Mouse (Mus musculus) retina, embryonic 14.5 days (tissue): ENCODE results near the gene Ank2.

Experiments used
- DNase-seq: peaks from one replicate; pipeline ENCODE4 v3.0.0-alpha.2; 2015; ENCODE audit warnings: low spot score

The Ank2 gene

GRCm38 (mm10) chr3:127292864-127293478 is 206.2 kb downstream of the Ank2 start:
- DNase-seq = peak; percentile 51

DNA sequence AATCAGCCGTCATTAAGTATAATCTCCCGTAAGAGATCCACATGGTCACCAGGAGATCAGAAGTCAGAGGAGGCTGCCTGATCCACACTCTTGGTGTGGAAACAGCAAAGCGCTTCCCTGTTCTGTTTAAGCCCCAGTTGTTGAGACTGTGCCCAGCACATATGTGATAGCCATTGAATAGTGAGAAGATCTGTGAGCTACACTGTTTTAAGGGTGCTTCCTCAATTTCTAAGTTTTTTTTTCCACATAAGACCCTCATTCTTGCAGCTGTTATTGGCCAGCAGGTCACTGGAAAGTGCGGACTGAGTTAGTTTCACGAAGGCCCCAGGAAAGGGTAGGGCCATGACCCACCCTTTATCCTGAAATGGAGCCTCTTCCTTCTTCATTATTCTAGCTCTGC is 216.9 kb downstream of the Ank2 start:
- no peak for DNase-seq

GRCm38 (mm10) chr3:127281390-127281789 is 217.8 kb downstream of the Ank2 start:
- no peak for DNase-seq

GRCm38 (mm10) chr3:127280376-127280775 is 218.8 kb downstream of the Ank2 start:
- DNase-seq = no peak

- no peak for DNase-seq
These were observed 223.2 kb downstream of the Ank2 start for GRCm38 (mm10) chr3:127275953-127276352.

GRCm38 (mm10) chr3:127272801-127273200 is 226.3 kb downstream of the Ank2 start:
- no peak for DNase-seq

GRCm38 (mm10) chr3:127269616-127270015 is 229.5 kb downstream of the Ank2 start:
- no peak for DNase-seq

DNA sequence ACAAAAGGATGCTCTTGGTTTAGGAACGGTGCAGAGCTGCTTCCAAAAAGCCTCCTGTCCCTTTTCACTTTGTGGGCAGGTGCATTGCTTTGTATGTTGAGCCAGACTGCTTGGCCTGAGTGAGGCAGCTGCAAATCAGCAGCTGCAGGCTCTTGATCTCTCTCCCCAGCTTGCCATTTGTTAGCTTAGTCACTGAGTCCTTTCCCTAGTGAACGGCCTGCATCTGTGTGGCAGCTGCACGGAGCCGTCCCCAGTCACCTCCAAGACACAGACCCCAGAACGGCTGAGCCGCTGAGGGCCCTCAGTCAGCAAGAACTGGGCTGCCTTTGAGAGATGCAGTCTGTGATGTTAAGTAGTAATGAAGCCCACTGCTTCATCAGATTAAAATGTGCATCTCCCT is 231.3 kb downstream of the Ank2 start:
- peak; percentile 54 for DNase-seq

- no peak for DNase-seq
These were observed 233.4 kb downstream of the Ank2 start for GRCm38 (mm10) chr3:127265732-127266131.

DNA sequence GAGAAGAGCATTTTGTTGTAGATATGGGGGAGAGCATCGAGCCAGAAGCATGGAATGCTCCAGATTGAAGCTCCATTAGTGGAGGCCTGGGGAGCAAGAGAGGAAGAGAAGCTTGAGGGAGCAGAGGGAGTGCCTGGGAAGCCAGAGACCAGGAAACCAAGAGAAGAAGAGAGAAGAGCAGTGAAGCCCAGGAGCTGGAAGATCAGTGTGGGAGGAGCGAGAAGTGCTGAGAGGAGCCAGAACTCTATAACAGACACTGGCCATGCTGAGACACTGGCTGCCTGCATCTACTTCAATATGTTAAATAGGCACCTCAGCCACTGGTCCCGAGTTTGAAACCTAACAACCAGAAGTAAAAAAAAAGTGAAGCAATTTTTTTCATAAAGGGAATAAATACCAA is 234.0 kb downstream of the Ank2 start:
- no peak for DNase-seq

GRCm38 (mm10) chr3:127260786-127261166 is 238.4 kb downstream of the Ank2 start:
- DNase-seq = peak; percentile 70

DNA sequence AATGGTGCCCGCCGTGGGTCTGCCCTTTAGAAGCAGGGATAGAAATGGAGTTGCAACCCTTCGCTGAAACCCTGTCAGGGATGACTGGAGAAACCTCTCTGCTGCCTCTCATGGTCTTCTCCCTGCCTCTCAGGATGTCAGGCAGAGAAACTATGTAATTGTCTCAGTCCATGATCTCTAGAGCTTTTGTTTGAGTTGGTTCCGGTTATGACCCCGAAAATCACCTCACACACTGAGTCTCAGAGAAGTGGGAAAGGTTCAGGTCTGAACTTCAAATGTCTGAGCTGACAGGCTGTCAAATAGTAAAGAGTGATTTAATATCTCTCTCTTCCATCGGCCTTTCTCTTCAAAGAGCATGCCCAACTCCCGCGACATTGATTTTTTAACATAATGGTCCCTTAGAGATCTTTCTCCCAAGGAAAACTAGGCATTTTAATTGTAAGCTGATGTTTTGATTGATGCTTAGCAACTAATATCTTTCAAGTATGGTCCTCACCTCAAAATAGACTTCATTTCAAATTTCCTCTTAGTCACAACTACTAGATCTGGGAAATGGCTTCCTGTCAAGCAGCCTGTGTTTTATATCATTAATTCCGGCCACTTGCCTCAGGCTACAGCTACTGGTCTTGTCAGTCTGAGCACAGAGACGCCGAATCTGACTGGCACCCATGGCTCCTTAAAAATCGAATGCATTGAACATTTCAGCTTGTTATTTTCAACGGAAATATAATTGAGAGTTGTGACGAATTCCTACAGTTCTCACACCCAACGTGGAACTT is 239.0 kb downstream of the Ank2 start:
- DNase-seq = peak; percentile 70

DNA sequence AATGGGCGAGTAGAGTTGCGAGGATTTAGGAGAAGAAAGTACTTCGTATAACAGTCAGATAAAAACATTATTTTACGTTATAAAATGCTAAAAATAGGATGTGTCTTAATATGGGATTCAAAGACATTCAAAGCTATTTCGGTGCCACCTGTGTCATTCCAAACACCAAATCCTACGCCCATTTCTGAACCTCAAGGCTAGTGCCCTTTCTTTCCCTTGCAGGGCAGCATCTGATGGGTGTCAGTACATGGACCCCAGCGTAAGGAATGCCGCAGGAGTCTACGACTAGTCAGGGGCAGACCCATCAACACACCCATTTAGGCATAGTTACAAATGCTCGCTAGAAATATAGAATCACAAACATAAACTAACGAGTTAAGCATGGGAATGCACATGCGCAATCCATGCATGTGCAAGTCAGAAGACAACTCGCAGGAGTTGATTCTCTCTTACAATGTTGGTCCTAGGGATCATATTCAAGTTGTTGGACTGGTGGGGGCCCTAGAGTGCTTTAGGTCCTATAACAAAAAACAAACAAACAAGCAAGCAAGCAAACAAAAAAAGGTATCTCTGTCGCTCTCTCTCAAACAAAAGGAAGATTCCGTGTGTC is 240.6 kb downstream of the Ank2 start:
- DNase-seq = no peak

DNA sequence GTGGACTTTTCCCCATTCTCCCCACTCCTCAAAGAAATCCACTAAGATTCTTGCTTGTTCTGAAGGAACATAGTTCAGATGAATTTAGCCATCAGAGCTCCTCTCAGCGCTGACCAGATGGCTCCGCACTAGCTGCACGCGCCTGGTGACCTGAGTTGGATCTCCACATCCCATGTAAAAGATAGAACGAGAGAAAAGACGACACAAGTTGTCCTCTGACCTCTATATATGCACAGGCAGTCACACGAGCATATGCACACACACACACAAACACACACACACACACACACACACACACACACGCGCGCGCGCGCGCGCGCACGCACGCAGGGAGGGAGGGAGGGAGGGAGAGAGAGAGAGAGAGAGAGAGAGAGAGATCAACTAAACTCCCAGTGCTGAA is 241.2 kb downstream of the Ank2 start:
- DNase-seq = no peak

DNA sequence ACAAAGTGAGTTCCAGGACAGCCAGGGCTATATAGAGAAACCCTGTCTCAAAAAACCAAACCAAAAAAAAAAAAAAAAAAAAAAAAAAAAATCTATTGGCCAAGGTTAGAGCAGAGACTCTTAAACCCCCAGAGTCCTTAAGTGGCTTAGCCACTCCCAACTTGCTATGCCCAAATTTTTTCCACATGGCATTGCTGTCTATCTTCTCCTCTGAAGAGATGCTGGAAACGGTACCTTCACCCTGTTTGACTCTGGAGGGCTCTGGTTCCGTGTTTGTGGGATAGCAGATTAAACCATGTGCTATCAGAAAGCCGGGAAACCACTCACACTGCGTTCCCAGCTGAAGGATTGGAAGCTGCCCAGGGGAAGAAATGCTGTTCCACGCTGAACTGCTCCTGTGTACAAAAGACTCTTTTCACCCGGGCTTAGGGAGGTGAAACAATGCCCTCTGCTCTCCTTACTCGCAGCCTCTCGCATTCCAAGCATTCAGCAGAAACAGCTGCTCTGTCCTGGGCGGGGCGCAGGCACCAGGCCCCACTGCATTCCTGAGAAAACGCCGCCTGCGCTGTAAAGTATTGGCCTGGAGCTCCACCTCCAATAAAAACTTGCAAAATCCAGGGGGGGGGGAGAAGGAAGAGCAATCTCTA is 241.7 kb downstream of the Ank2 start:
- DNase-seq = peak; percentile 83

- DNase-seq = no peak
These were observed 242.5 kb downstream of the Ank2 start for GRCm38 (mm10) chr3:127256681-127257080.

- peak; percentile 55 for DNase-seq
These were observed 248.2 kb downstream of the Ank2 start for GRCm38 (mm10) chr3:127250930-127251329.

DNA sequence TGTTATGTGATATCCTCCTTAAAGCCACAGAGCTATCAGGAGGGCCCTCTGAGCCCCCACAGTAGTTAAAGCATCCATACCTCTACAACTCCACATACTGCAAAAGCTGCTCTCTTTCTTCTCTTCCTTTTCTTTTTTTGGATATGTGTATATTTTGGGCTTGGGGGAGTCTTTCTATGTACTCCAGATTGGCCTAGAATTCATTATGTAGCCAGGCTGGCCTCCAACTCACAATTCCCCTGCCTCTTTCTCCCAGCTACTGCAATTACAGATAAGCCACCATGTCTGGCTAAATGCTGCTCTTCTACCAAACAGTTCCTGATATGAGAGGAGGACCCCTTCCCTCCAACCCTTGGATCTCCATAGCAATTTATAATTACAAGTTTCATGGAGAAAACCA is 250.5 kb downstream of the Ank2 start:
- DNase-seq = no peak

- no peak for DNase-seq
These were observed 252.0 kb downstream of the Ank2 start for GRCm38 (mm10) chr3:127246989-127247708.

GRCm38 (mm10) chr3:127243928-127244642 is 255.1 kb downstream of the Ank2 start:
- peak; percentile 51 for DNase-seq

DNA sequence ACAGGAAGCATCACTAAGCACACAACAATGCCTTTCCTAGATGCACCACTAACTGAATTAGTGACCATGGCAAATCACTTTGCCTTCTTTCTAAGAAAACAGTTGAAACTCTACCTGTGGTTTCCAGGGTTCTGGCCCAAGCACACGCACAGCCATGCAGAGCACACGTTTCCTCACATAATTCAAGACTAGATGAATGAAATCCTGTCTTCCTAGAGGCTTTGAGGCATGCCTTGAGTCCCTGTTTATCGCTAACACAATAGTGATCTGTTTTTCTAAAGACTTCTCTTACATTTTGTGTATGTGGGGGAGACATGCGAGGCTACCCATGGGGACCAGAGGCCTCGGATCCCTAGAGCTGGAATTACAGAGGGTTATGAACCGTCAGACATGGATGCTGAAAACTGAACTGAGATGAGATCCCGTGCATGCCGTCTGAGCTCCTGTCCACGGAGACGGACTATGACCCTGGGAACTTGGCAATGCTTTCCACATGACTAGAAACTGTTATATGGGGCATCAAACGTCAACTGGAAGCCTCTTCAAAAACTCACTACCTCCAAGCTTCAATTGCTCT is 256.8 kb downstream of the Ank2 start:
- DNase-seq = no peak
